Mouse (Mus musculus) CD4-positive helper T cell, adult 2 months (primary cell): ENCODE measurements around the gene Treml1.
"Not testable (repeated sequence)": the region's sequence is repeated elsewhere in the genome, so short reads cannot be mapped to it uniquely, and the experiment has no call there.

Source experiments
- DNase-seq: peaks from one replicate; pipeline ENCODE4 v3.0.0-alpha.2; 2012; ENCODE audit warnings: low read depth, missing footprints, low spot score

Gene Treml1

DNA sequence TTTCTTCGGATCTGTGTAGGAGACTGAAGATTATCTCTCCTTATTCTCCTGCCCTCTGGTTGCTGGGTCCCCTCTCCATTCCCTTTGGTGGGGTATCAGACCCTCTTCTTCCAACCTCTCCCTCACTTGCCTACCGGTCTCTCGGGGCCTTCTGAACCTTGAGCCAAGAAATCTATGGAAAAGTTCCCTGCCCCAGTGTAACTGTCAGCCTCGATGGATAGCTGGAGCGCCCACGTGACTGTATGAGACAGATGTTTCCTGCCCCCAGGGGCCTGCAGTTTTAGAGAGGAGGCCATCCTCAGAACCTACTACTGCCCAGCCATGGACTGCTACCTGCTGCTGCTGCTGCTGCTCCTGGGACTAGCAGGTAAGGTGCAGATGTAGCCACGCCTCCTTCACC is at the start of gene Treml1:
Treml1 (plus strand) TSS at position 301 of the 400 bp plus-strand sequence.
- DNase-seq, result no peak

DNA sequence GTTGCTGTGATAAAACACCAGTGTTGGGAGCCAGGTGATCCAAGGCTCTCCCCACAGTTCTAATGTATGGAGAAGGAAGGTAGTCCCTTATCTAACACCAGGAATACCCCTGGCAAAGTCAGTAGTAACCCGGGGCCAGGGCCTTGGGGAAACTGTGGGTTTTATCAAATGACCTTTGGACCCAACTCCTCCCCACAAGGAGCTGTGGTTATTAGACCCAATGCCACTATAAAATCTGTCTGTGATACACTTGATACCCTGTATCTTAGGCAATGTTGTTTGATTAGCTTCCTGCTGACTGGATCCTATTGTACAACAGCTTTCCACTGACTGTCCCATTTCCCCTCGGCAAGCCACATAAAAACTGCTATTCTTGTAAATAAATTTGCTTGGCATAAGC is 47.6 kb upstream of the Treml1 start:
- DNase-seq, result no peak

DNA sequence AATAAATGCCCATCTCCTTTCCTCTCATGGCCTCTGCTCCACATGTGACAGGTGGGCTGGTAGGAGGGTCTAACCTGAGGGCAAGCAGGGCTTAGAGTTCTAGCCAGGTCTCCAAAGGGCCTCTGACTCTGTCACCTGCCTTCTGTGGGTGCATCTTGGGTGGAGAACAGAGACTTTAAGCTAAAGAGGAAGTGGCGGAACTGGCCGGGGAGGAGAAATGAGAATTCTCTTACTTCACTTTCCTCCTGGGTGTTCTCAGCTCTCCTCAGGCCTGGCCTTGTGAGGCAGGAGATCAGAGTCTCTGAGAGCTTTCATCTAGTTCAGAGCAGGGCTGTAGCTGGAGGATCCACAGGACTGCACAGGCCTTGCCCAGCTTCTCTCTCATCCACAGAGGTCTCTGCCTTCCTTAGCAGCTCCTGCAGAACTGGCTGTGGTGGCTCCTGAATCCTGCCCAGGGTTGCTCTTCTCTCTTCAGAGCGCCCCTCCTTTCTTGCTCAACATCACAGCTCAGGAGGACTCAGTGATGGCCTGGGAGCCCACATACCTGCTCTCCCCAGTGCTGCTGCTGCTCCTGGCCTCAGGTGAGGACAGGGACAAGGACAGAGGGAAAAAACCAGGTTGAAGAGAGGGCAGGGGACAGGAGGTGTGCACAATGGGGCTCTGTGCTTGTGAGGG is 43.7 kb upstream of the Treml1 start, which contains the start of gene B430306N03Rik:
B430306N03Rik (plus strand) TSS at position 237 of the 675 bp plus-strand sequence.
- not testable (repeated sequence) for DNase-seq

DNA sequence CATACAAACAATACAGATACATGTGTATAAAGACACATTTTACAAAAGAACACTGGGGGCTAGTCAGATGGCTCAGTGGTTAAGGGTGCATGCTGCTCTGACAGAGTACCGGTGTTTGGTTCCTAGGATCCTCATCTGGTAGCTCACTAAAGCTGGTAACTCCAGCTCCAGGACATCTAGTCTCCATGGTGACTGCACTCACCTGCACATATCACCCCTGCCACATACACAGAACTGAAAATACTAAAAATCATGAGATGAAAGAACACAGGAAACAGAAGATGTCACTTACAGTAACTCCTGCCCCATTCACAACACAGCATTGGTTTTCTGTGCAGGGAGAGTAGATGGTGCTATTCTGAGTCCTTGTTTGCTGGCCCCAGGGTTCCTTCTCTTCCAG is 41.0 kb upstream of the Treml1 start:
- peak; percentile 33 for DNase-seq

DNA sequence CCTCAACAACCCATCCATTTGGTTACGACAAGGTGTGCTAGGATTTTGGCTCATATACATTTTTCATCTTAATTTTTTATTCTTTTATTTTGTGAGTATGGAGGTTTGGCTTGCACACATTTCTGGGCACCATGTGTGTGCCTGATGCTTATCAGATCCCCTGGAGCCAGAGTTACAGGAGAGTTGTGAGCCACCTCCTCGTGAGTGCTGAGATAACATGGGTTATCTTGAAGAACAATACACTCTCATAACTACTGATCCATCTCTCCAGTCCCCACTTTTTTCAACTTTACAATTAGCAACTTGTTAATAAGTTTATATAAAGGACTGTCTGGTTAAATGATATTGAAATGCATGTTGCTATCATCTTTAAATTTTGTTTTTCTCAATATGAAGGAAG is 38.4 kb upstream of the Treml1 start:
- no peak for DNase-seq

DNA sequence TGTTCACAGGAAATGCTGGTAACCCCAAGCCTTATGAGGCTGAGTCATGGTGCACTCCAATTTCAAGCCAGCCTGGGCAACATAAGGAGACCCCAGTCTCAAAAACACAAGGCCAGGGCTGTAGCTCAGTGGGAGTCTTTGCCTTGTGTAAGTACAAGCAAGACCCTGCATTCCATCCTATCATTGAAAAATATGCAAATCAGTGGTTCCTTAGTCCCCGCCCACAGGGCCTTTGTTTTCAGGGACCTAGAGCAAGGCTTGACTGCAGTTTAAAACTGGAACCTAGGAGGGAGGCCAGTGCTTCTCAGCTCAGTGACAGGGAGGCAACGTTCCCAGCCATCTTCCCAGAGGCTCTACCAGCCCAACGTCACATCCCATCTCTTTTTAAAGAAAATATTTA is 36.5 kb upstream of the Treml1 start:
- no peak for DNase-seq

DNA sequence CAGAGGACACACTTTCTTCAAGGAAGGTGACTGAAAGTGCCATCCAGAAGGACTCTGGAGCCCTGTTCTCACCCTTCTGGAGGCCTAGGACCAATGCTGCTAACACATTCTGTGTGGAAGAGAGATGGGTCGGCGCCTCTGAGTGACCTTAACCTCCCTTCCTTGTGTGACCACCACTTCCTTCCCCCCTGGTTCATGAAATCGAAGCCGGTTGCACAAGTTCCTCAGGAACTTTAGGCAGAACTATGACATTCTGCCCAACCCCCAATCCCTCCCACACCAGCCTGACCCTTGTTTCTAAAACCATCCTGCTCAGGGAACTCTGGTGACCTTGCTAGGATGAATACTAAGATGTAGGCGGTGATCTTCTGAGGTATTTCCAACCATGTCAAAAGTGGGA is 35.5 kb upstream of the Treml1 start:
- no peak for DNase-seq

DNA sequence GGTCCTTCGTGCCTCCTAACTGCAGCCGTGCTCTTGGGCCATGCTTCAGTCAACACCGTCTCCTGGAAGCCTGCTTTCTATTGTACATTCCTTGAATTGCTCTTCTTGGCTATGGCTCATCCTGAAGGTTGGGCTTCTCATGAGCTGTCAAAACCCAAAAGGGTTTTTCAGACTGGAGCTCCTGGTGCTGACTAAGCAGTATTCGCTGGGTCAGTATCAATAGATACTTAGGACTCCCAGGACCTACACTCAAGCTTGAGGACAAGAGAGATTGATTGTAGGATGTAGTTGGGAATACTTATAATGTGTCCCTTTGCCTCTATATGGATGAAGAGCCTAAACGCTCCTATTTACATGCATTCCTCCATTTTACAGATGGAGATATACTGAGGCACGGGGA is 34.6 kb upstream of the Treml1 start:
- DNase-seq, result no peak

DNA sequence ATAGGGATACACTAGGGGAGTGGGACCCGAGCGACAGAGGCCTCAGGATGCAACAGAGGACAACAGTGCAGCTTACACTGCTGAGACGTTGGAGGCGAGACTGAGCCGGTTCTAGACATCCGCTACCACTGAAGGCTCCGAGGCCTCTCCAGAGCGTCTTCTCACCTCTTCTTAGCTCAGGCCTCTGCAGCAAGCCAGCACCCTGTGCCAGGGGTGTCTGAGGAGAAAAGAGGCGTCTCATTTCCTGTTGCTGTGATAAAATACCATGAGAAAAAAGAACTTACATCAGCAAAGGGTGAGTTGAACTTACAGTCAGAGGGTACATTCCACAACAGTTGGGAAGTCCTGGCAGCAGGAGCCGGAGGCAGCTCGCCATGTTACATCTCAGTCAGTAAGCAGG is 34.1 kb upstream of the Treml1 start:
- peak; percentile 27 for DNase-seq

DNA sequence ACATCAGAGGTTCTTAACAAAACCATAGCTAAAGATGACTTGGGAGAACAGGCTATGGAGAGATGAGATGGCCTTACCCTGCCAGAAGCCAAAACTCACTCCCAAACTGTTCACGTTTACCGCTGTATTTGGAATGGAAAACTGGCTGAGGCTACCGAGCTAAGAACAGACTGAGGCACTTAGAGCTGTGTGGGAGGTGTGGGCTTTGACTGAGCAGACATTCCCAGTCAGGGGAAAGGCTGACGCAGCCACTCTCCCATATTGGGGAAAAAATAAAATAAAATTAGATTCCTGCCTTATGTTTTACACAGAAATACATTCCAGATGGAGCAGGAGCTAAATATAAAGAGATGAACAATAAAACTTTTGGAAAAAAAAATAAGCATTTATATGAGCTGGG is 33.1 kb upstream of the Treml1 start:
- DNase-seq, result no peak

DNA sequence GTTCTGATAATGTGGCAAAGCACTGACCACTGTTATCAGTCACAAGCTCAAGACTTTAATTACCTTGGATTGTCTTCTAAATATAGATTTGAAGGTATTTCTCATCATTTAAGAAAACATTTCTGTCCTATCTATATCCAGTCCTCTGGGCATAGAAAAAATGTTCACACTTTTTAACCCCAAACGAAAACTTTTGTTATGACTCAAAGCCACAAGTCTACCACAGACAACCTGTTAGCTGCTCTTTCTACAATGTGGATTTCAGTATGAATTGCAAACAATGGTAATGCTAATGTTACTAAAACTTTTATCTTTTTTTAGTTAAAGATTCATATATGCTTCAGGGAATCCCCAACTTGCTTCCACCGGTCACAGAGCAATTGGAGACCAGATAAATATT is 27.2 kb upstream of the Treml1 start:
- peak; percentile 43 for DNase-seq

DNA sequence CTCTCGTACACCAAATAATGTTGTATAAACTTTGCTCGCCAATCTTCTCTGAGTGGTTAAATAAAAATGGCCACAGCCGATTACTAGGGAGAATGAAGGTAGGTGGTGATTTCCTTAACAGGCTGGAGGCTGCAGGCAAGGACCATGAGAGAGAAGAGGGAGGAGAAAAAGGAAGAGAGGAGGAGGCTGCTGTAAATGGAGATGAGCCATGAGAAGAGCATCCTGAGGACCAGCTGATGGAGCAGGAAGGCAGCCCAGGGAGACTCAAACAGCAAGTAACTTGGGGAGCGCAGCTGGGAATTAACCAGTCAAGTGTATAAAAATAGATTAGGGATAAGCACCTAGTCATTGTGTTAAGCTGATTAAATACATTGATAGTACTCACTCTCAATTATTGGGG is 25.5 kb upstream of the Treml1 start:
- DNase-seq, result no peak

DNA sequence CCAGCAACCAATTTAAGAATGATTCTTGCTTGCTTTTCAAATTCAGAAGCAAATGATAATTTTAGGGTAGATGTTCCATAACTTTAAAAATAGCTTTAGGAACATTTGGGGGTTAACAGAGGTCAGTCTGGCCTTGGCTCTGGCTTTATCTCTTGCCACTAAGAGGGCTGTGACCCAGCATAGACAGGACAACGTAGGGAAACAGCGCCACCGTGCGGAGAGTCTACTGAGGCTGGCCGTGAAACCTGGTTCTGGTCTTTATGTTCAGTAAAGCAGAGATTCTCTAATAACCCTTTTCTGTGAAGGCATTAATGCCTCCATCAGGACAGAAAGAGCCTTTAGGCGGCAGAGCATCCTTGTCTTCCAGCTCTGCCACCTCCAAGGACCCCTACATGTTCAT is 22.9 kb upstream of the Treml1 start:
- DNase-seq, result peak; percentile 68

DNA sequence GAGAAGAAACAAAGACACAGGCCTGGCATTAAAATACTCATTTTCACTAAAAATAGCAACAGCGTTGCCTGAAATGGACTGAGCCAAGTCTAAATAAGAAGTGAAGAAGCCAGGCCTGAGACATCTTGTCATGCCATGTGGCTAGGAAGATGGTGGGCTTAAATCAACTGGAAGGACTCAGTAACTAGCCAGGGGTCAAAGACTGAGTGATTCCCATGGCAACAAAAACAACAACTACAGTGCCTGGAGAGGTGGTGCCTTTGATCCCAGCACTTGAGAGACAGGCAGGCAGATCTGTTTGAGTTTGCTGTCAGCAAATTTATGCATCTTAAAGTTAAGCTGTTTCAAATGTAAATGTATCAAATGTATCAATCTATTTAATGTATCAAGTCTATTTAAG is 19.4 kb upstream of the Treml1 start:
- no peak for DNase-seq

DNA sequence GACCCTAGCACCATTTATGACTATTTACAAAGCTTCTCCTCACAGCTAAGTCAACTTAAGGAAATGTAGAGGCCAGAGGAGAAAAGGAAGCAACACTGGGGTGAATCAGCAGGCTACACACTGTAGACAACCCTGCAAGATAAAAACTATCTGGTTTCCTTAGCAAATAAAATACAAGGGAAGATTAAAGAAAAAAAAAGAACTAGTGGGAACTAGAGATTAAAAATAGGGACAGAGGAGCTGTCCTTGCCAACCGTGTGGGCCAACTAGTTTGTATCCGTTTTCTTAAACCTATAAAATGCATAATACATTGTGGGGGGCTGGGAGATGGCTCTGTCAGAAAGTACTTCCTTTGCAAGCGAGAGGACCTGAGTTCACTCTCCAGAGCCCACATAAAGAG is 17.8 kb upstream of the Treml1 start:
- no peak for DNase-seq

DNA sequence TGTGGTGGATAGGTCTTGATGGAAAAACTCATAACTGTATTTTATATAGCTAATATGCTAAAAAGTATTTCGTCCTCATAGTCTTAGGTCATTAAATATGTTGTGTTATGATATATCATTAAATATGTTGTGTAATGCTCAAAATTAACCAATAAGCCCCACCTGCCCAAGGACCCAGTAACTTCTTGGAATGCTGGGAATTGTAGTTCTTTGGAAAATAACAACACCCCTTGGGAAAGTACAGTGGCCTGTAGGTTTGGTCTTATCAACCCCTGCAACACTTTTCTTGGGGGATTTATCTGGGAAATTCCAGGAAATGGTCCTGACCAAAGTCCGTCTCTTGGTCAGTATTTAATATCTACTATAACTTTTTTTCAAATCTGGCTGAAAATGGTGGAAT is 16.7 kb upstream of the Treml1 start:
- no peak for DNase-seq

DNA sequence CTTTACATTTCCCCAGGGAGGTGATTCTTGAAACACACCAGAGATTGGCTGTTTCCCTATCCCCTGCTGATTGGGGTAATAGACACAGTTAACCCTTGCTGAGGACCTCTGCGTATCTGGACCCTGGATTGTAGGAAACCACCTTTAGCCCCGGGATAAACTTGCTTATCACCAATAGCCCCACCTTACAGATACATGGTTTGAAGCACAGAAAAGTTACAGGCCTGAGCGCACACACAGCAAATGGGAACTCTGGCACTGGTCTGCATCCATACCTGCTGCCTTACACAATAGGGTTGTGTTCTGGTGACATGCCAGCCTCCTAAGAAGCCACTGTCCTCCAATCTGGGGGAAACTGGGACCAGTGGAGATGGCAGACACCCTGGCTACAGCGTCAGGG is 13.9 kb upstream of the Treml1 start:
- no peak for DNase-seq

DNA sequence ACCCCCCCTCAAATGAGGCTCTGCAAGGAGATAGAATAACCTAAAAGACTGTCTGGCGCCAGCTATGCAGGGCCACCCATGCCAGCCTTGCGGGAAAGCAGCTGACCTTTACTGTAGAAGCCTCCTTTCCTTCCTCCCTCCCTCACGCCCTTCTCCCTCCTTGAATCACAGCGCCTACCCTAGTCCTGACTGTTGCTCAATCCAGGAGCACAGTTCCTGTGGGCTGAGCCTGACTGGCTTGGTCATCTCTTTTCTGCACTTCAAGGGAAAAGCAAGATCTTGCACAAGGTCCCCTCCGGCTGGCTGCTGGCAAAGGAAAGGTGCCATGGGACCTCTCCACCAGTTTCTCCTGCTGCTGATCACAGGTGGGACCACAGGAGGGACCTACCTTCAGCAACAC is 13.5 kb upstream of the Treml1 start, which contains the start of gene Trem2:
Trem2 (plus strand) TSS at position 171 of the 400 bp plus-strand sequence.
- no peak for DNase-seq

DNA sequence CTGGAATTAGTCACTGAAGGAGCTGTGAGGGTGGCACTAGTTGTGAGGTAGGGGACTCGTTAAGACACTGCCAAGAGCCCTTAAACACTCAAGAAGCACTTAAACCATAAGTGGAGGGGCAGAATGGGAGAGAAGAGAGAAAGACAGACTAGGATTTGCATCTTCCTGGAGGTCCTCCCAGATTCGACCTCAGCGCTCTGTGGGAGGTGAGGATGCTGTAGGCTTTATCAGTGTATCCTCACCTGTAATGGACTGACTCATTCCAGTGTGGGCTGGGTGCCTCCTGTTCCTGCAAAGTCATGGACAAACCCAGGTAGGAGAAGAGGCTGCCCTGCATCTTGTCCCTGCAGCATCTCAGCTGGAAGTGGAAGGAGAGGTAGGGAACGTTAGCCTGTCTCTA is 12.9 kb upstream of the Treml1 start:
- no peak for DNase-seq

DNA sequence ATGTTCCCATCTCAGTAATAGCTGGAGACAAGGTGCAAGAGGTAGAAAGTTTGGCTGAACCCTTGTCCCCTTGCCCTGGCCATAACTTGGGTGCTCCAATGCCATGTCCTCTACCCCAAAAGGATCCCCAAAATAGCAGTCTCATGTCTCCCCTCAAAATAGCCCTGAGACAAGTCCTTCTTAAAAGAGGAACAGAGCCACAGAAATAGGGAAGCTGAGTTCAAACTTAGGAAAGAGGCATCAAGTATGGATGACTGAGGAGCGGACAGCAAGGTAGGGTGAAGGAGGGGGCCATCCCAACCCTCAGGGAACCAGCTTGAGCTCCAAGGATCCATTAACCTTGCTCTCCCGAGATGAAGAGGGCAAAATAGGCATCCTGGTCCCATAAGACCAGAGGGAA is 12.4 kb upstream of the Treml1 start:
- no peak for DNase-seq

DNA sequence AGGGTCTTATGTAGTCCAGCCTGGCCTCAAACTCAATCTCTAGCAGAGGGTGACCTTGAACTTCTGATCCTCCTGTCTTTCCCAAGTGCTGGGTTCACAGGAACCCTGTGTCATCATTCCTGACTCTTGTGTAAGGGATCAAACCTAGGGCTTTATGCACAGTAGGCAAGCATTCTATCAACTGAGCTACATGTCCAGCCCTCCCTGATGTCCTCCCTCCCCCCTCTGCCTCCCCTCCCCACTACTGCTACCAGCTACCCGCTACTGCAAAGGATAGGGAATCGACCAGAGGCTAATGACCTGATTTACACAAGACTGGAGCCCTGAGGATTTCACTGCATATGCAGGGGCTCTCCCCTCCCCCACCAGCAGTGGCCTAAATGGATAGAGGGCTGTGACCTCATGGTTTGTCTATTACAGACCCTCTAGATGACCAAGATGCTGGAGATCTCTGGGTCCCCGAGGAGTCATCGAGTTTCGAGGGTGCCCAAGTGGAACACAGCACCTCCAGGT is 9.0 kb upstream of the Treml1 start:
- DNase-seq, result no peak

DNA sequence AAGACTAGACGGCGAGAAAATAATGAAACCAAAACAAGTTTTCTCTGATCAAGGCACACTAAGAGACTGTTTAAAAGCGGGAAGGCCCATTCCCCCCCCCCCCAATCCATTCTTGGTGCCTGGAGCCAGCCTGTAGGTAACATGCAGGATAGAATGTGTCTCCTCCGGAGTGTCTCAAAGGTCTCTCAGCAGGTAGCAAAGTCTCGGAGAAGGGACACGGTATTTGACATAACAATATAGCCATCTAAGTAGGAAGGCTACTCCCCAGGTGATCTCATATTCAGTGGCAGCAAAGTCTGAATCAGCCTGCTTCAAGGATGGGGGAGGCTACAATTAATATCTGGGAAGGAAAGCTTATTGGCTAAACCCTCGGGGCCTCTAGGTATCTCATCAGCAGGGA is 6.7 kb upstream of the Treml1 start:
- not testable (repeated sequence) for DNase-seq

DNA sequence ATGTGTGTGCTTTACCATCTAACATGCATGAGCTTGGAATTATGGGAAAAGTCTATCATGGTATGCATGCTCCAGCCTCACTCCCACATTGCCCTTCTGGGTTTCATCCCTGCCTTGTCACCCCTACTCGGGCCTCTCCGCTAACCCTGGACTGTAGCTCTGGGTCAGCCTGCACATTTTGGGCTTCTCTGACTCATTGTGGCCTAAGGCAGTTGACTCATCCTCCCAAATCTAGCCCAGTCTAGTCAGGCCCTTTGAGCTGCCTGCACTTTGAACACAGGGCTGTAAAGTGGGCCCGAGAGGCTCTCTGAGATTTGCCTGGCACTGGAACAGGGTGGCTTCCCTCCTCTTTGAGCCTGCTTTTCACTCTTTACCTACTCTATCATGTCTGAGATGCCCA is 3.9 kb upstream of the Treml1 start:
- no peak for DNase-seq

DNA sequence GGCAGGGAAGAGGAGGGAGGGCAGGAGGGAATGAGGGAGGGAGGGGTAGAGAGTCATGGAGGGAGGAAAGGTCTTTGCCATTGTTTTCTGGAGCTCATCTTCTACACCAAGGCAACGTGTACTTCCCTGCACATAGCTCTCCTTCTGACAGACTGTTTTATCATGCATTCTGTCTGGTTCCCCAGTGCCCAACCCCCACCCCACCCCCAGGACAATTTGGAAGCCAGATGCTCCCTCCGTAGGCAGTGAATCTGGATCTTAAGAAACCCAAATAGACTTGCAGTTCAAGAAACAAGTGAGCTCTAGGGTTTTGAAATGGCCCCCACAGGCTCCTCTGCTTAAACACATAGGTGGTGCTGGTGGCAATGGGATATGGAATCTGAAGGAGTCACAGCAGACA is 1.8 kb upstream of the Treml1 start:
- no peak for DNase-seq
